Mouse (Mus musculus): ENCODE measurements at regions not wholly inside any gene's neighbourhood (a gene's known extent, or its start where the extent isn't known, plus 50 kb on each side); places are given as distances from the start of the nearest gene placed in this dataset.

GRCm38 (mm10) chr12:79961881-79962280 lies 150.9 kb downstream of the Zfp36l1 start:
- TF ChIP-seq CTCF (IDR thresholded peaks at IDR 0.05) = no peak
- TF ChIP-seq EP300 (IDR thresholded peaks at IDR 0.05) = no peak

All from lung, postnatal 0 days (tissue).